Mouse (Mus musculus): ENCODE measurements at regions not wholly inside any gene's neighbourhood (a gene's known extent, or its start where the extent isn't known, plus 50 kb on each side); places are given as distances from the start of the nearest gene placed in this dataset.
"Not testable (repeated sequence)": the region's sequence is repeated elsewhere in the genome, so short reads cannot be mapped to it uniquely, and the experiment has no call there.

DNA sequence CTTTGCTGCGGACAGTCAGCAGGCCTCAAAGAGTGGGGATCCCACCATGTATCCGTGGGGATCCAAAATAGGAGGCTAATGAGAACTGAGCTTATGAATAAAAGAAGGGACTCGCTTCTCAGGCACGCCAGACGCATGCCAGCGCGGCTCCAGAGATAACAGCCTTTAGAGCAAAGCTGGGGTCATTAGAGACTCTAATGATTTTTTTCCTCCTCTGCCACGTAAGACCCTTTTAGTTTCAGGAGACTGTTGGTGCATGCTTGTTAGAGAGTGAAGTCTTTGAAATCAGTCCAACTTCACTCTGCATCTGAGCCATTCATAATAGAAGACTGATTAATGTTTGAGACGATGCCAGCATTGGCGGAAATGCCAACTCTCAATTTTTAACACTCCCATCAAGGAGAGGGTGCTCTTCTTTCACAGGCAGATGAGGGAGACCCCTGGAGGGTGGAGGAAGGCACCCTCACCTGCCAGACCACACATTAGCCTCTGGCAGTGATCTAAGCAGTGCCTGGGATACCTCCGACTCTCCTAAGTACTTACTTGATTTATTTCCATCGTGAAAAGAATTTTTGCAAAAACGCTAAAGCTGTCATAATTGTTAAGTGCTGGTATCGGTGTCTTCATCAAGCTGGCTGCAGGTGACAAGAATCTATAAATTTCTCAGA, 104.0 kb upstream of the Tcerg1l start:
- in situ Hi-C loops (cut with MboI, MseI) = no loop called here

DNA sequence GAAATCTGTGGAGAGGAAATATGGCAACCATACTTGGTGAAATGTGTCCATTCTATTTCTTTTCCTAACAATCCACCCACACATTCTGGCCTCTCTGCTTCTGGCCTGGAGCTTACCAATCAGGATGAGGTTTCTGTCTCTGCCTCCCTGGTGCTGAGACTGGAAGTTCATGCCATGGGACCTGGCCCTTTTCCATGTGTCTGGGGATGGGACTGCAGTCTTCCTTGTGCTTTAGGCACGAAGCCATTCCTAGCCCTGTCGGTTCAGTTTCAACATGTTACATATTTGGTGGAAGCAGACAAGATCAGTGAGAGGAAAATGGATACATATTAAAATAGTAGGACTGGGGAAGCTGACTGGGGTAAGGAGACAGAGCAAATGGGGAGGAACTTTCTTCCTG, 100.2 kb upstream of the Tcerg1l start:
- in situ Hi-C loops (cut with MboI, MseI) = no loop called here

DNA sequence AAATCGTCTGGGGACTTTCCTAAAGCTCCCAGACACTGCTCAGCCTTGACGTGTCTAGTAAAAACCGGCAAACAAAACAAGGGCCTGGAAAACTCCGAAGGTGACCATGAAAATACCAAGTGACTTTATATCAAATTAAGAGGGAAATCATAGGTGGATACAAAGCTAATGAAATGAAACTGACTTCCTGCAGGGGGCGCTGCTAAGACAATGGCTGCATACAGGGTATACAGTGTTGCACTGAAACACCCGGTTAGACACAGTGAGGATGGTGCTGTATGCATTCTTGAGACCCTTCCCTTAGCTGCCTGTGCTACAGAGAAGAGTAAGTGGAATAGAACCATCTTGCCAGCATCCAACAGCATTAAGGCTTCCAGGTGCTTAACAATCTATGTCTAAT, 99.7 kb upstream of the Tcerg1l start:
- in situ Hi-C loops (cut with MboI, MseI) = no loop called here

DNA sequence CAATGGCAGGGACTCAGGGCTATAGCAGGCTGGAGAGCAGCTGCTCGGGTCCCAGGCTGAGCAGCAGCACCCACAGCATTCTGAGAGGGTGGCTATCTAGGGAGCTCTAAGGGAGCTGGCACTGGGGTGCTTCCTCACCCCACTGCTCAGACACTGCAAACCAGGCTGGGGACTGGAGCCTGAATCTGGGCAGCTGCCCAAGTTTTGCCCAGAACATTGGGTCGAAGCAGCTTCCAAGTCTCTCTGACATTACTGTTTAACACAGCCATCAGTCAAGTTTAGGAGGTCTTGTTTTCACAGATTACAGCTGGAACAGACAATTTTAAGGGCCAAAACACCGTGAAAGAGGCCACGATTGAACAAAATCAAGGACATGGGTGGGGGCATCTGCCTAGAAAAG, 96.1 kb upstream of the Tcerg1l start:
- in situ Hi-C loops (cut with MboI, MseI) = no loop called here

DNA sequence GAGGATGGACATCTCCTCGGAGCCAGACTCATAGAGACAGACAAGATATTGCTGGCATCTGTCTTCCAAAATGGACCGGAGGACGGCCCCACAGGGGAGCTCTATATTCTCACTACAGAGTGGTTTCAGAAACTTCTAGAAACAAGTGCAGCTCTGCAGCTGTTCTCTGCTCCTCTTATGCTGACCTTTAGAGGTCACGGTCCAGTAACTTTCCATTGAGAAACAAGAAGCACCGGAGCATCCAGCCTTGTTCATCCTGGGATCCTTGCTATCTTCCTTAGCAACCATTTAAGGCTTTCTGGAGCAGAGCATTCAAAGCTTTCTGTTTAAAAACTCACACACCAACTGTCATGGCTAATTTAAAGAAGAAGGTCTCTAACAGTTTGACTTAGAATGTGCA, 94.7 kb upstream of the Tcerg1l start:
- in situ Hi-C loops (cut with MboI, MseI) = no loop called here

DNA sequence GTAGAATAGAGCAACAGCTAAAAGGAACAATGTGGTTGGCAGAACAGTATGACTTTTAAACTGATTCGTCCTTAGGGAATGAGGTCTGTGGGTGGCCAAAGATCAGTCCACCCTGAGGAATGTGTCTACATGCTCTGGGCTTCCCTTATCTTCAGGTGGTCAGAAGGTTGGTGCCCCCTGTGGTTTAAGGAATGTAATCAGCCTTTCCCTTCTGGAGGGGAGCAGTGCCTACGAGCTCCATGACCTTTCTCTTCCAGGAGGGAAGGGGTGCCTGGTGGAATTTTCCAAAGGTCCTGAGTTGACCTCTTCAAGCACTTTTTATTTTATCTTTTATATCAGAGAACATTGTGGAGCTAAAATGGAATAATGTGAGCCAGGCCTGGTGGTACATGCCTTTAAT, 91.9 kb upstream of the Tcerg1l start:
- in situ Hi-C loops (cut with MboI, MseI) = no loop called here

DNA sequence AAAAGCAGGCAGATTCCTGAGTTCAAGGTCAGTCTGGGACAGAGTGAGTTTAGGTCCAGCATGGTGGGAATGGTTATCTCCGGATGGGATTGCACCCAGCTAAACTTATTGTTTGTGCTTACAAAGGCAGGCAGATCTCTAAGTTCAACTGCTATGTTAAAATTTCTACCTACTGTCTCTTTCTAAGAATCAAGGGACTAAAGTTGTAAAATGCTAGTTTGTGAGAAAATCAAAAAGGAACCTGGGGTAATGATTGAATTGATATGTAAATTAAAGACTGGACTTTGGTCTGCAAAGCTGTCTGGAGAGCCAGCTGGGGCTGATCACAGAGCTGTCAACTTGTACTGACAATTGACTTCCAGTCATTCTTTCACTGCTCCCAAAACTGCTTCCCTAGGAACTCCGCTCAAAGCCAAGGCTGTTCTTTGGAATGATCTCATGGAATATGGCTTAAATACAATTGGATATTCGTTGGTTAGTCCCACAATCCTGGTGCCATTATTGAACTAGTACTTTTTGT, 90.7 kb upstream of the Tcerg1l start:
- in situ Hi-C loops (cut with MboI, MseI) = no loop called here

DNA sequence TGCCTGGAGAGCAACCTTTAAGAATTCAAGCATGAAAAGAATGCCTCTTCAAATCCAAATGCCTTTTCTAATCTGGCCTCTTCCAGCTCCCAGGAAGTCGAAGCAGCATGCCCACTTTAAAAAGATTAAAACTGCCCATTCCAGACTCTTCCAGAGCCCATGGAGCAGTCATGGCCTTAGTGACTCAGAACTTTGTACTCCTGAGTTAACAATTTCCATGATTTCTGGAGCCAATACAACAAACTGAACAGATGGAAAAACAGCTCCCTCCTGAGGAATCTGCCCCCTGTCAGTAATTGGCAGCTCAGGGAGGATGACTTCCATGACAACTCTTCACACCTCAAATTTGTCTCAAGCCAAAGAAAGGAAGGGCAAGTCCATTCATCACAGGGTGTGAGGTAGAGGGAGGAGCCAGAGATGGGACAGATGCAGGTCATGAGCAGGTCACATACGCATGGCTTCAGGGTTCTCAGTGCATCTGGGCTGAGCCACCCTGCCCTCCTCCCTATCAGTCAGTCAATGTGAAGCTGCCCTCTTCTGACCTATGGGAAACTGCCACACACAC, 75.4 kb upstream of the Tcerg1l start:
- in situ Hi-C loops (cut with MboI, MseI) = no loop called here

DNA sequence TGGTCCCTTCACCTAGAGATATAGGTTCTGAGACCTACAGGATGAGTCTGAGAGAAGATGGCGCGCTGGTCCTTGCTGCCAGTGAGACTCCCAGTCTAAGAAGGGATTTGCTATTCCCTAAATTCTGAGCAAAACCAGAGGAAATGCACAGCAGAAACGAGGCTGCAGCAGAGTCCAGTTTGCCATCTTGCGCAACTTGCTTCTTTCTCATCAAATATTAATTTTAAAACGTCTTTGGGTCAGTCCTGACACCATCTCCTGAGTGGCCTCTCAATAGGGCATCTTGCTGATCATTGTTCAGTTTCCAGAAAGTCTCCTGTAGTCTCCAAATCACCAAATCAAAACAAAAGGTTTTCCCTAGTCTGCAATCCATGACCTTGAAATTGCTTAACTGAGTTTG, 74.8 kb upstream of the Tcerg1l start:
- in situ Hi-C loops (cut with MboI, MseI) = no loop called here

DNA sequence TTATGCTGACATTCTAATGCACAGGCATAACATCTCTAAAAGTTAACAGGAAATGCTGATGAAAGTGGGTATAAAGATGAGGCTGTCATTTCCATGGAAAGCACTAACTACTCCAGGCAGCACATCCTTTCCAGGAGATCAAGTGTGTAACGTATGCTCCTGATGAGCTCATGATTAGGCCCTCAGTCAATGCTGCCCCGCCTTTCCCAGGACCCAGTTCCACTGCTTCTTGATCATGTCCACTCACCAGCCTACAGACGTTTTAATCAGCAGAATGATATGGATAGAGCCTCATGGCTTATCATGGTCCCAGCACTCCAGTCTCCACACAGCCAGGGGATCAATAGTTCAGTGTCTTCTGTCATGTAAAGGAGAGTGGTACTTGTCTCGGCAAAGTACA, 71.7 kb upstream of the Tcerg1l start:
- in situ Hi-C loops (cut with MboI, MseI) = no loop called here

DNA sequence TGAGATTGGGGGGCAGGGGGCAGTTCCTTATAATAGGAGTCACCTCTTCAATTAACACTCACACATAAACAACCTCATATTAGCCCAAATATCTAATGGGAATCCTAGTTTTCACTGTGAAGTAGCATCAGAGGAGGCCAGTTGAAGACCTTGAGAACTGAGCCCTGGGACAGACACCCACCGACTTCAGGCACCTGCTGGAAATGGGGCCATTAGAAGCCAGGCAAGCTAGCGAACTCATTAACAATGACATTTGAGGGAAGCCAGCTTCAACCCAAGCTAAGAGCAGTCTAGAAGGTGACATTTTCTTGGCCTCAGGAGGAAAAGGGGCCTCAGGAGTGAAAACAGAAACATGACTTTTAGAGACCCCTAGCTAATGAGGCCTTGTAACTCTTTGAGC, 70.9 kb upstream of the Tcerg1l start:
- in situ Hi-C loops (cut with MboI, MseI) = no loop called here

DNA sequence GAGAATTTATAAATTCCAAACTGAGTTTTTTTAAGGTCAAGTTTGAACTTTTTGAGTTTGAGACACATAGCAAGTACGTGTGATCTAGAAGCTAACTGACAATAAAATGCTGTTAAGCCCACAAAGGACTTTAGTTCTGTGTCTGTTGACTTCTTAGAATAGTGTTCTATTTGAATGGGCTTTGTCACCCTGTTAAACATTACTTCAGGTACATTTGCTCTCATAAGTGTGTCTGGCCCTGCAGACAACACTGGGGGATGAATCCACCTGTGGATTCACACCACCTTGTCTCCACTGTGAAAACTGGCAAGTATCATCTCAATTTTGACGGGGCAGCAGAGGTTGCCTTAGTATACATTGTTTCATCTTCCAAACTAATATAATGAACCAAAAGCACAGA, 70.5 kb upstream of the Tcerg1l start:
- in situ Hi-C loops (cut with MboI, MseI) = no loop called here

DNA sequence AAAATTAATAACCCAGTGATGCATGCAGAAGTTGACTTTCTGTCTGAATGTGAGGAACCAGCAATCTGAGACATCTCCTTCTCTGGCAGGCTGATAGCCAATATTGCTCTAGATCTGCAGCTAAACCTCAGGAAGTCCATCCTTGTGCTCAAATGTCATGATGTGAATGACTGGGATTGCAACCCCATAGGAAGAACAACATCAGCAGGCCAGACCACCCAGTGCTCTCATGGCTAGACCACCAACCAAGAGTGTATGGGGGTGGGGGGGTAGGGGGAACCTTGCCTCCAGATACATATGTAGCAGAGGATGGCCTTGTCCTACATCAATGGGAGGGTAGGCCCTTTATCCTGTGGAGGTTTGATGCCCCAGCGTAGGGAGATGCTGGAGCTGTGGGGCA, 69.9 kb upstream of the Tcerg1l start:
- in situ Hi-C loops (cut with MboI, MseI) = no loop called here

DNA sequence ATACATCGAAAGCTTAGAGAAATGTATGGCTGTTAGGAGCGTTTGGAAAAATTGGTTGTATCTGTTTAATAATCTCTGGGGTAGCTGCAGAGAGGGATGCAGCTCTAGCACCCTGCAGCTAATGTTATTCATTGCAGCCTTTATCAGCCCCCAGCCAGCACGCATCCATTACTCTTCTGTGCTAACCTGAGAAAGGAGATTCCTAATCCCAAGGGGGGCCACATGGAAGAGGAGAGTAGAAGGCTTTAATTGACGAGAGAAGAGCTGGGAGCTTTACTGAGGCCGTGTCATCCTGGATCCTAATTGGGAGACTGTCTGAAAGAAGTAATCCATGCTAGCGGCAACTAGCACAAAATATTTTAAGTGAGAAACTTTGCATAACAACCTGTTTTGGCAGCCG, 60.4 kb upstream of the Tcerg1l start:
- in situ Hi-C loops (cut with MboI, MseI) = no loop called here

DNA sequence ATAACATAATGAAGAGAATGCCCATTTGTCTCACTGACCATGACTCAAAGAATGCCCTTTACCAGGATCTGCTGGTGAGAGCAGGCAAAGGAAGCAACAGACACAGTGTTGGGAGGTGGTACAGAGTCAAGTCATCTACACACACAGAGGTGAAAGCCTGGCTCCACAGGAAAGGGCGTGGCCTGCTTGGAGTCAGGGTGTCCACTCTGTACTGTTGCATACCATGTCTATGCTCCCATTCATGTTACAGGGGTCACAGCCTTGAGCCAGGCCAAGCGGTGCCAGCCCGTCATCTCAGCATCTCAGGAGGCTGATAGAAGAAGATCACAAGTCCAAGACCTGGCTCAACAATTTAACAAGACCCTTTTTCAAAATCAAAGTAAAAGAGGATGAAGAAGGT, 57.8 kb upstream of the Tcerg1l start:
- in situ Hi-C loops (cut with MboI, MseI) = no loop called here

DNA sequence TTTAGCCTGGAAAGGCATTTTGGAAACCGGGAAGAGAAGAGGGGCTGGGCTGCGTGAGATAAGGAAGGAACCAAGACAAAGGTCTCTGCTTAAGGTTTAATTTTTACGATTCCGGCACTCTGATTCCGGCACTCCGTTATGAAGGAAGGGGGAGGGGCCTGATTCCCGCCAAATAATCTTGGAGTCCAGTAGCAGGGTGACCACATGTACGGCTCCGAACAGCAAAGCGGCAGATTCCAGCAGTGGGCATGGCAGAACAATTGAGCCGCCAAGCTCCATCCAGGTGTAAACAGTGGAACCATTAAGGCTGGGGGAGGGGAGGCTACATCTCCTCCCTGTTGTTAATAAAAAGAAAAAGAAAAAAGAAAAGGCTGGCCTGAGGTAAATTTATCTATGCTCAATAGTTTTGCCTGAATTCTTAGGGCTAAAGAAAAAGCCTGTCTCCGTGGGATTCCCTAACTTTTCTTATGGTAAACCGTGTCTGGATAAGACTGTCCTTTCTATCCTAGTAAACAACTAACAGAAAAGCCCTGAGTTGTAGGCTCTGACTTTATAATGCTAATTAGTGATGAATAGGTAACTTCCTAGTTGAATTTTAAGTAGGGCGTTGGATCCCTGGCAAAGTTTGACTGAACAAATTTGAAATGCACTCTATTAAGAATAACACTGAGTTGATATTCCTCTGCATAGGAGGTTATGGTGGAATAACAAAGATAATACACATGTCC, 57.1 kb upstream of the Tcerg1l start:
- in situ Hi-C loops (cut with MboI, MseI) = not testable (repeated sequence)

DNA sequence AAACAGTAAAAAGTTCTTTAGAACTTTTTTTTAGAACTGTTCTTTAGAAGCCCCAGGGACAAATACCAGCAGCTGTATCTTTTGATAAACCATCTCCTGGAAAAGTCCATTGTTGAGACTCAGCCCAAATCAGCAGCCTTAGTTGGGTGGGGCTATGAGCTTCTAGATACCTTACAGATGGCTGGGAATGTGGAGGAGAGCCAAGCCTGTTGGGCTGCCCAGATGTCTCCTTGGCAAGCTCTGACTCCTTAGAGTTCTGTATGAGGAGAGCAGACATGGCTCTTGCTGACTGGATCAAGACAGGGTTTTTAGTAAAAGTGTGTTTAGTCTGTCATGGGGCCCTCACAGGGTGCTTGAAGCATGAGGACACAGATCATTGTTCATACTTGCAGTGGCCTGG, 53.8 kb upstream of the Tcerg1l start:
- in situ Hi-C loops (cut with MboI, MseI) = no loop called here

DNA sequence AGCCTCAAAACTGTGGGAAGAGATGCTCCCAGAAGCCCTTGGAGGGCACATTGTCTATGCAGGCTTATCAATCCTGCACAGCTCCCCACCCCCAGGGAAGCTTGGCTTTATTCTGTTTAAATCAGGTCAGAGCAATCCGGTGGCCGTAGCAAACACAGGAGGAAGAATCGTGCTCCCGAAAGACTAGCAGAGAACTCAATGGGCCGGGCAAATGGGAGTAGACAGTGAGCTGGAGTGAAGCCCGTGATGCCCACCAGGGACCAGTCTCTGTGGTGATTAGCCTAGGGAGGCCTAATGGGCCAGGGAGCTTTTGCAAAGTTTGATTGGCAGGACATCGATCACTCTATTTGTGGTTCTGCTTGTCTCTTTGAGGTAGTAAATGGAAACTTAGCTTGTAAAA, 51.0 kb upstream of the Tcerg1l start:
- in situ Hi-C loops (cut with MboI, MseI) = no loop called here

Data from regulatory T cell (primary cell).